Mouse (Mus musculus) T-cell, adult 2 months (primary cell): ENCODE measurements around the gene 4930452B06Rik.

Source experiments
- DNase-seq: peaks from one replicate; pipeline ENCODE4 v3.0.0; 2022; ENCODE audit warnings: low spot score

The 4930452B06Rik gene

DNA sequence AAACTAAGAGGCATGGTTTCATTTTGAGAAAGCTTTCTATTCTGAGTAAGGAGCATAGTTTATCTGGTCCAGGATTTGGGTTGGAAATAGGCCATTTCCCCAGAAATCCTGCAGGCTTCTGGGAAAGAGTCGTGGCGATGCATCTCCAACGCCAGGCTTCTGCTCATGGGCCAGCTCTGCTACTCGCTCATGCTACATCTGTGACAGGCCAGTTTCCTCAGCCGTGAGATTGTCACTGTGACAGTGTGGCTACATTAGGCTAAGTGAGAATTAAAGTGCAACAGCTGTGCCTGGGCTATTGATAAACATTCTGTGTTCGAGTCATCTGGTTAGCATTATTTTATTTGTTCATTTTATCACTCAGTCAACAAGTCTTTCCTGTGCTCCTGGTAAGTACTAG lies 140.8 kb downstream of the 4930452B06Rik start:
- DNase-seq = no peak

DNA sequence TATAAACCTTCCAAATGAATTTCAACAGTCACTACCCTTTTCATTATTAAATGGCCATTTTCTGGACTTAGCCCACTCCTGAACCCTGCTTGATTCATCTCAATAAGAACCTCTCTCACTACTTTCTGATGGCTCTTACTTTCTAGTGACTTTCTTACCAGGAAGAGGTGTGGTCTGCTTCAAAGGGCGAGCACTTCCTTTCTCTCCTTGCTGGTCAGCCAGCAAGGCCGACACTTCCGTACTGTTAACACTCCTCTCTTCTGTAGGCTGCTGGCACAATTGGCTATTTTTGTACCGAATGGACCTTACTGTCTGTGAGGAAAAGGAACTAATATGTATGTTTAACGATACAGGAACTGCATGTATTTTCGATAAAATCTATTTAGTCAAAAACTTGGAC lies 148.4 kb downstream of the 4930452B06Rik start:
- DNase-seq = no peak

DNA sequence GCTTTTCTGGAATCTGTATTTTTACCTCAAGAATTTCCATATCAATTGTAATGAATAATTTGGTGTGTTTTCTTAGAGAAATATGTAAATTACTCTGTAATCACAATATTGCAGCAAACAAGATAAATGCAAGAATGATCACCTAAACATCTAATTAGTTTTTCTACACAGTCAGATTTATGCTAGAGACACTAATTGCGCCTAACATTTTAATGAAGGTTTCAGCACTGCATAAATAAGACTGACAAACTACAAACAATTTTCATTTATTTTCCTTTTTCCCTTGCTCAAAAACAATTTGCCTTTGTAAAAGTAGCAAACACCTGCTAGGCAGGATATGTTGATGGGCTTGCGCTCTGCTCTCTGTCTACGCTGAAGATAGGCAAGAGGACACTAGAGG lies 152.0 kb downstream of the 4930452B06Rik start:
- no peak for DNase-seq

DNA sequence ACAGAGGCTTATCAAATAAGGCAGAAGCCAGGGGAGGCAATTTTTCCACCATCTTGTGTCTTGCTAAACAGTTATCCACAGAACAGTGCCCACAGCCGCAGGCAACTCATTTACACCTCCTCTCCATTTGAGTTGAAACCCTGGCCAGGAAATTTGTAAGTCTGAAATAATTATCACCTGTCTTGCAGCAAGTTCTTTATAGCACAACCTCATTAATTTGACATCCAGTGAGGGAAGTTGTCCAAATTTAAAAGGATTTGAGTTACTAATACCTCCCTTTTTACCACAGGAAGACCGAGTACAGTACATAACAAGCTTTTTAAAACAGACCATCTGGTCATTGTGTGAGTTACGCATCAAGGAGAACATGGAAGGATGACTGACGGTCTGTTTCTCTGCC lies 154.8 kb downstream of the 4930452B06Rik start:
- DNase-seq = no peak

DNA sequence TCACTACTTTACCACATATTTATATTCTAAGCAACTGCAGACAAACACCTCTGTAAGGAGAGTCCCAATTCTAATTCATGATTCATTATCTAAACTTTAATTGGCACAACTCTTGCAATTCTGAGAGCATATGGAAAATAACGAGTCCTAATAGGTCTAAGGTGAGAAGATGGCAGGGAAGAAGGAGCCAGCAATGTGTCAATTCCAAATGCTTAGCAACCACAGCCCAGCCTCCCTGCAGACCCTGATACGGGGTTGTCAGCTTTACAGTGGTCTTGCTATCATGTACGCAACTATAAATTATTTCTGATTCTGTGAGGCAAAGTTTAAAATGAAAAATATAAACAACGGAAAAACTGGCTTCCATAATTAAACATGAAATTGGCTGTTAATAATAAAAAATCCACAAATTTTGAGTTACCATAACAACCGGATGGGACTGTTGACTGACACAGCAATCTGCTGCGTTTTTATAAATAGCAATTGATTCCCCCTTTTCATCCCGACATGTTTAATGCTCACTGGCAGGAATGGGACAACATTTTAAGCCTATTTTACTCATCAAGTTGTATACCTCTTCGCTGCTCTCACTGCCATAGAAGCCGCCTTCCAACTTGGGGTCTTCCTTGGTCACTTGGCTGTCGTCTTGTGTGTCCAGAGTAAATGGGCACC lies 155.6 kb downstream of the 4930452B06Rik start:
- DNase-seq = no peak

DNA sequence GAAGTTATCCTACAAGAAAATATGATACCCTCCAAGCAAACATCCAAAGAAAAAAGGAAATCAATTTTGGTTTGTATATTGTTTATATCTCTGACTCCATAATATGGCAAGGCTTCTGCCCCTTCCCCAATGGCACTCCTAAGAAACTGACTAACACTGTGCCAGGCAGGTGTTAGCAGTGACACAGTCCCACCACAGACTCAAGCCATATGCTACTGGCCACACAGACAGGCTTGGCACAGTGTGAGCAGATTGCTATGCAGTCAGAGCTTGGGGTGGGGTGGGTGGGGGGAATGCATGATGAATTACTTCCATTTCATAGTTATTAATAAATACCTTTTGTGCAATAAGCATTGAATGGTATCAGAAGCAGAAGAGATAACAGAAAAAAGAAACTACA lies 157.4 kb downstream of the 4930452B06Rik start:
- no peak for DNase-seq

DNA sequence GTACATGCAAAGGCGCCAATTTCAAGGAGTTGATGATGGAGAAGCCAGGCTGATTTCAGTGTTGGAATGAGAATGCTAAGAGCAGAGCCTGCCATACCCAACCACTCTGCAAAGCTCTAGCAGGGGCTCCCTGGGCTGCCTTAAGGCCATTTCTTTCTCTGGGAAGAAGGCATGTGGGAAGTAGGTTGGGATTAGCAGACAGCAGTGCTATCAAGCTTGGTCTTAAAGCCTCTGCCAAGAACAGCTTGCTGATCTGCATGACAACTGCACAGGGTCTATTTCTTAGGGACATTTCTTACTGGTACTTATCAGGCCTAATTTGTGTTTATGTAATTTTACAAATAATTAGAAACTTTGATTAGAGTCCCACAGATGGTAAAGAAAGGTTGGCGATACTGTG lies 161.8 kb downstream of the 4930452B06Rik start:
- no peak for DNase-seq

DNA sequence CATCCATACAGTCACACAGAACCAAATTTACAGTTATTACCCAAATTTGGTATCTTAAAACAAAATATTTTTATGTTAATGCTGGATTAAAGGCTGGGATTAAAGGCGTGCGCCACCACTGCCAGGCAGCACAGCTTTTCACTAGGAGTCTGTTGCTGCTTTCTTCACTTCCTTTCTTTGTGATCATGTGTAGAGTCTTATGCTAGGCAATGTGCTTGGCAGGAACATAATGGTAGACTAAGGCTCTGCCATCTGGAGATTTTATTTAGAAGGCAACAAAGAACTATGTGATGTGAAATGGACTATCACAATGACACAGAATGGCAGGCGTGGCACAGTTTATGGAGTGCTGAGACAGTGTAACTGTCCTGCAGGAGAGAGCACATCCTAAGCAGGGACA lies 162.7 kb downstream of the 4930452B06Rik start:
- DNase-seq = no peak

DNA sequence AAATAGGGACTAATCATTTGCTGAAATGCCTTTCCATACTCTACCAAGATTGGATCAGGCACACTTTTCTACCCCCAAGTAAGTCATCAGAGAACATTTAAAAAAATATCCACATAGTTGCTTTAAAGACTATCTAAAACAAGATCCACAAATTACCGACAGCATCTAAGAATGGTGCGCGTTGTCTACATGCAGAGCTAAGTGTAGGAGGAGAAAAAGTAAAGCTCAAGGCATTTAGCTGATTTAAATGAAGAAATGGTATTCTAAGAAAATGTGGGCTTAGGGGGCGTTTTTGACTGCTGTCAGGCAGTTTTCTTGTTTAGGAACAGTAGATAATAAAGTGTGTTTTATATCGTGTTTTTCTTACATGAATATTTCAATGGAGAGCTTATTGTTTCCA lies 163.5 kb downstream of the 4930452B06Rik start:
- DNase-seq = no peak

DNA sequence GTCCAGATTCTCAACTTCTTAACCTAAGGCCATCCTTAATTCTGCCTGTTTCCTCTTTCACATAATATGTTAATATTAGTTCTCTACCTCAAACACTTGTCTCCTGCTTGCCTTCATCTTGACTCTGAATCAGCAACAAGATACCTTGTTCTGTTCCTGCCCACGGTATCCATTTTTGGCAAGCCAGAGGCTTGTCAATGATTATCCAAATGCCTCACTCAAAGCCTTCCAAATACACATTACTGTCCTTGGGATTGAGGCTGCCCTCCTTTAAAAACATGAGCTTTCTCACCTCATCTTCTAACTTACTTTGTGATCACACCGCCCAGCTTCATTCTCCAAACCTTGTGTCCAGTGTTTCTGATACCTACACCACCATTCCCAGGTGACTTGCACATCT lies 170.3 kb downstream of the 4930452B06Rik start:
- DNase-seq = no peak

DNA sequence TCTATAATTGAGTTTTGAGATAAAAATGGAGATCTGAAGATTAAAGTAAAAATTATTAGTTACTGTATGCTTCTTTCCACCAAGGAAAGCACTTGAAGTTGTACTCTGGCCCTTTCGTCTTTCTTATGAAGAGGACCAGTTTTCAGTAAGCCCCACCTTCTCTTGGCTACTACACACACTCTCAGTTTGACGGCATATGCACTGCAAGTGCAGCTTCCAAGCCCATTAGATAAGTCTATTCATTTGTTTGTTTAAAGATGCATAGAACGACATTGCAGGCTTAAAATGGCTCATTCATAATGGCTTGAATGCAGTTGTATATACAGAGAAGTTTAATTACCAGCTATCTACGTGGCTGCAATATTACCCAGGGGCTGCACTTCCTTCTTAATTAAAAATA lies 171.1 kb downstream of the 4930452B06Rik start:
- no peak for DNase-seq

DNA sequence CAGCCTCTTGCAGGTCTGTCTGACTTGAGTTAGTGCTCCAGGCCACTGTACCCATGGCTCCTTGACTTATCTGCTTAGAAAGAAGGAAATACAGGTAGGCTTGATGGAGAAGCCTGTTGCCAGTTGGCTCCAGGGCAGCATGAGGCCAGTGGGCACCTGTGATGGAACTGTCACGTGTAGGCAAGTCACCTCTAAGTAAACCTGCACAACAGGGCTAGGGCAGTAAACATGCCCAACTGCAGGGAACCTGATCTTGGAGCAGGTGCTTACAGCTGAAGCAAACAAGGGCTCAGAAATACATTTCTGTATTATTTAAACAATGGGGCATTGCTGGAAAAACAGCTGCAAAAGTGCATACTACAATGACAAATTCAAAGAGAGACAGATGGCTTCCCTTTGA lies 171.8 kb downstream of the 4930452B06Rik start:
- no peak for DNase-seq

DNA sequence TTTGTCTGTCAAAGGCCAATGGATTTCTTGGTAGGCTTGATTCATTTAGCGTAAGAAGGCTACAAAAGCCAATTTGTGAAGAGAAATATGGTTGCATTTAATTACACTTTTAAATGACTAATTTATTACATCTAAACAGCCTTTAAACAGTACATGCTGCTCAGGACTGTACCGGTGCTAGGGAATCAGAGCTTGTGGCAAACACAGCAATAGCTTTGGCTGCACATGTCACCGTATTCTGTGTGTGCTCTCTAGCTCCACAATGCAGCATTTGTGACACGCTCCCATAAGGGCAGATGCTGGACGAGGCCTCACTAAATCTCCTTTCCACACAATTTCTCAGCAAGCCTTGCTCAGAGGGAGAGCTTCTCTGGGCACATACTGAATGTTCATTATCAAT lies 187.9 kb downstream of the 4930452B06Rik start:
- DNase-seq = no peak

DNA sequence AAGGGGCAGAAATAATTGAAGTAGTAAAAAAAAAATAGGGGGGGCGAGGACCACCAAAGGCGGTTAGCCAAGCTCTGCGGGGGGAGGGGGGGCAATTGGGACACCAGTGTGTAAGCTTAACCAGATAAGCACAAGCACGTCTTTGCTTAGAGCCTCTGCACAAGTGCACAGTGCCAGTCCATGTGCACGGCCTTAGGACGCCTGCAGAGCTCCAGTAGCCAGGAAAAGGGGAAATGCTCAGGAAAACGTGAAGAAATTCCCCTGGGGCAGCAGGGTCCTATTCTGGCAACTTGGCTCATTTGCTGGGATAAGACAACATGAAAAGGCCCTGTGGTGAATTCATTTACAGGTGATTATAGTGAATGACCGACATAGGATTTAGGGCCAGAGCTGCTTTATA lies 188.7 kb downstream of the 4930452B06Rik start:
- DNase-seq = no peak

DNA sequence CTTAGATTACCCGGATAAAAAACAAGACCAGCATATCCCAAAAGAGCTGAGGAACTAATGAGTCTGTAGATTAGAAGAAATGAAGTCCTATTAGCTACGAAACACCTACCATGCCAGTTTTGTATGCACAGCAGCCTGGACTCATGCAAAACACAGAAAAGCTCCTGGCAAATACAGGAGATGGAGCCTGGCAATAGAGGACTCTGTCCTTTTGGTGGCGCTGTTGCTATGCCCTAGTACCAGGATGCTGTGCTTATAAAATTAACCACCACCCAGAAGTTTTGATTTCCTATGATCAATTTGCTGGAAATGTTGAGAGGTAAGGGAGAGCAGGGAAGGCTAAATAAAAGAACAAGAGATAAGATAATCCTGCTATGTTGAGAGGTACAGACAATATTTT lies 189.4 kb downstream of the 4930452B06Rik start:
- DNase-seq = no peak

DNA sequence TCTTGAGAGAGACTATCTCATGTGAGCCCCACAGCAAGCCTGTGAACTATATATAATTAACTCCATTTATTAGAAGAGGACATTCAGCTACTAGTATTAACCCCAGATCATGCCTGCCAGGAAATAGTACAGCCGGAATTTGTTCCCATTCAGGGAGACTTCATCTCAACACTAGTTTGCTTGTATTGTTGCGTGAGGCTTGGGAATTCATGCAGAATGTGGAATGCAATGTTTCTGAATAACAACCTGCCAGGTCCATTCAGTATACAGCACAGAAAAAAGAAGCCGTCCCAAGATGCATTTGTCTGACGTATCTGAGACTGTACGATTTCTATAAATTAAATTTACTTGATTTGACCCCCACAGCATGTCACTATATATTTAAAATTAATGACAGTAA lies 190.2 kb downstream of the 4930452B06Rik start:
- DNase-seq = no peak

DNA sequence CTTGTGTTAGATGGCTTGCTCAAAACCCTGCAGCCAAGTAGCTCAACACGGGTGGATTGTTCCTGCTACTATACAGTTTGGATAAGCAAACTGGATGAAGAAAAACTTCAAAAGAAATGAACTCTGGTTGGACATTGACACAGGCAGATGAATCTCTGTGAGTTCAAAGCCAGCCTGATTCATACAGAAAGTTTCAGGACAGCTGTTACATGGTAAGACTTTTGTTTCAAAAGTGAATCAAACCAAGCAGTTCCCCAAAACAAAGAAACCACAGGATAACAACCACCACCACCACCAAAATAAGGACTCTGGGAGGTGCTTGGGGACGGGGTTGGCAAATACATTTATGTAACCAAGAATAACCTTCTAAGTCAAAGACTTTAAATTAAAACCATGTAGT lies 193.2 kb downstream of the 4930452B06Rik start:
- DNase-seq = no peak

DNA sequence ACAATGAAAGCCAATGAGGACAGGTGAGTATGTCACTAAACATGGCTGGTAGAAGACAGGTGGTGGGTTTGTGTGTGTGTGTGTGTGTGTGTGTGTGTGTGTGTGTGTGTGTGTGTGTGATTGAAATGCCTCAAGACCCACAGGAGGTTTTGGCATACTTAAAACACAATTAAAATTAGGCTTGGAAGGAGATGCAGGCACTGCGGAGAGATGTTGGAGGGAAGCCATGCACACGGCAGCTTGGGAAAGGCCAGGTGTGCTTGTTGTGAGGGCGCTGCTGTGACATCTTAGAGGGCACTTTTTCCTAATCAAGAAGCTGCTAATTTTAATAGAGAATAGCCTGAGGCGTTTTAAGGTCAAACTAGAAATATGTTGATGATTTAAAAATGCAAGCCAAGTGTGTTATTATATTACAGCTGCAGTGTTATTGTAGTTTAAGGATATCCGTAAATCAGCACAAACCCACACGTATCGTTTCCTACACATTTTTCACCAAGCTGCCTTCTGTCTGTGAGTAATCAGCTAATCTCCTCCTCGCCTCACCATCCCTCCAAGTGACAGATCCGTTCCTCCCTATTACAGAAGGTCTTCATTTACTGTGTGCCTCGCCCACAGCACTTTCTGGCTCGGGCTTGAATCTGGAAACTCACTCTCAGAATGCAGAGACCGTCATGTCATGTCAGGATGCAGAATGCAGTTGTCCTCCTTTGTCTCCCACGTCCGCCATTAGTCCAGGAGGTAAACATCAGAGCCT lies 201.5 kb downstream of the 4930452B06Rik start:
- no peak for DNase-seq

DNA sequence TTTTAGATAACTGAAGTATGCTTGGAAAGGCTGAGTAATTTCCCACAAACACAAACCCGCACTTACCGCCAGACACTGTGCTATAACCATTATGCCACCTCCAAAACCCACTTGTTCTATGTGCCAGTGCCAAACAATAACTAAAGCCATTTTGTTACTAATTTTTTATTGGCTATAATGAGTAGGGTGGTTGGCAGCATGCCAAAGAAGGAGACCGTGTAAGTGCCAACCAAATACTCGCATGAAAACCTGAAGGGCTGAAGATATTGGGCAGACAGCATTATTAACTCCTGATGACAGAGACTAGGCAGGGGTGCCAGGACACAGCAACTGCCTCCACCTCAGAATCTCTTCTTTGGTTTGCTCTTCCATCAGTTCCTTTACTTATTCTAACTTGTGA lies 203.1 kb downstream of the 4930452B06Rik start:
- no peak for DNase-seq

DNA sequence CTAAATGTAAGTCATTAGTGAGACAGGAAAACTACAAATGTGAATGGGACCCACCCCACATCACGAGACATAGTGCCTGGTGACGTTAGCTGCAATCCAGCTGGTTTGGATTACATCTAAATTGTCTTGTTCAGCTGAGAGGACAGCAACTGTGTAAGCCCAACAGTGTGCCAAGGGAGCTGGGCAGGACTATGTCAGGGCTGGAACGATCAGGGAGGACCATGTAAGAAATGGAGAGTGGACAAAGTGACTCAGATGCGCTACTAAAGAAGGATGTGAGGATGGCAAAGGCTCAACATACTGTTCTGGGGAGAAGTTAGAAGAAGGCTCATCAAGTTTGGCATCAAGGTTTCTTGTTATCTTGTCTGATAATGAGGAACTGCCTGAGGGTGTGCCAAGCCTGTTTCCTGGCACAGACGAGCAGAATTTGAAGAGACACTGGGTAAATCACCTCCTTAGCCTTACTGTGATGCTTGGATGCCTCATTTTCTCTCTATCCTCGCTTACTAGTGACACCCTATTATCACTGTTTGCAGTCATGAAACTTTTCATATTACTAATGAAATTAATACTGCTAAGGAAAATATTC lies 203.6 kb downstream of the 4930452B06Rik start:
- no peak for DNase-seq

DNA sequence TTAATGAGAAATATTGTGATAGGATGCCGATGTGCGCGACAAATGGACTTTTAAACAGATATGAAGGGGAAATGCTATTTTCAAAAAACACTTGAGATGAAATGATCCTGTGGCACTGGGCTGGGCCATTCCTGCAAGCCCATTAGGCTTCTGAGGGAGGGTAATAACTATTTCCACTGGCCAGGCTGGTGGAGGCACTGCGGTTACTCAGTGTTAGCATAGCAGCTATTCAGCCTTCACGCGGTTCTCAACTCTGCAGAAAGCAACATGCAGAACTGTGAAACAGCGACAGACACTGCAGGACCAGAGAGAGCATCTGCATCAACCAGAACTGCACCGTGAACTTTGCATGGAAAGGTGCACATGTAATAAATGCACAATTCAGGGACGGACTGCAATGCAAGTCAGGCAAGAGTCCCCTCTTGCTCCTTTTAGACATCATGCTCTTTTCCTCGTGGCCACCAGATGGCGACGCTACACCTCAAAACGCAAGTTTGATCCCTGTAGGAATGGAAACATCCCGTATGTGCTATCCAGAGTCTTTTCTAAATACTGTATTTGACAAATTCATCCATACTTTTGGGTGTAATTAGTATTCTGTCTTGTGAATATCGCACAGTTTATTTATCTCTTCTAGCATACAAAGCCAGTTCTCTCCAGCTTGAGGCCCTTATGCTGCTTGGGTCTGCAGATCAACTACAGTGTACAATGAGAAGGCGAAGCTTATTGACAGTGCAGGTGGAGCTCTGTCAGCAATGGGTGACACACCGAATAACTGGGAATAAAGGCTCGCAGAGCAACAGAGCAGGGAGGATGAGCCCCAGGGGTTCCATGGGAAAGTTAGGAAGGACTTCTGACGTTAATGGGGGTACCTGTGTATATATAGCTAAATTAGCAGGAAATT lies 205.6 kb downstream of the 4930452B06Rik start:
- no peak for DNase-seq

DNA sequence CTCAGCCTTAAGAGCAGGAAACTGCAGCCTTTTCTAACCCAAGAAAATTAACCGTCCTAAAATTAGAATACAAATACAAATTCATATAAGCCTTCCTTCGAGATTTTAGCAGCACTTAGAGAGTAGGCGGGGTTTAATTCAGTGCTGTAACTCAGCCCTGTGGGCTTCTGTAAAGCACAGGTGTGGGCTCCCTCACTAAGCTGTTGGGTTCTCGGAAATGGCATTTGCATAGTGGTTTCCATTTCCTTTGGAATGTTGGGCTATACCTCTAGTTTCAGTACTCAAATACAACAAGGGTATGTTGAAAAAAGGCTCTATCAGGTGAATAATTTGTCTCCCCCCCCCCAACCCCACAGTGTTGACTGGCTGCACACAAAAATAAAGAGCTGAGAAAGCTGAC lies 206.3 kb downstream of the 4930452B06Rik start:
- DNase-seq = no peak
